8 mouse cellular contexts compared by ENCODE assay signal in genomic region chr19:38253796-38254195, GRCm38 (mm10). TPM values are rescaled to one million over a fixed set of nuclear protein-coding genes. Genes with fewer than 3 reads are reported as not detected.
A peak's percentile ranks its signal among the peaks of the same experiment; 100 is the strongest.
DNase-seq lines count a peak whose midpoint lies in the region; ATAC-seq and TF ChIP-seq lines count a peak whose summit lies in the region.

No protein-coding gene starts in this region.

- no peak overlapping the region for H3K4me3 ChIP-seq in cortical plate, adult 2 months (ENCODE audit: insufficient read depth, low read length)

- DNase-seq in left cerebral cortex, adult 18-20 months (ENCODE audit: low spot score in 2 of 2) = peak; percentile 60 to 65
- no peak for DNase-seq in left cerebral cortex, postnatal 36 days (ENCODE audit: low spot score in 2 of 2)
- peak; percentile 20 to 58 for DNase-seq in CD8-positive naive resting alpha-beta T cell, adult 2 months (ENCODE audit: low read depth in 2 of 2, low spot score in 2 of 2)
- peak; percentile 81 for DNase-seq in ZHBTc4 (ENCODE audit: low read depth, low spot score)
- DNase-seq in kidney, postnatal 36 days = peak; percentile 42 to 77
- peak; percentile 10 to 11 for DNase-seq in thymus, postnatal 36 days

- intact Hi-C loops in left cerebral cortex, postnatal 36 days (cut with DNase I) = loop anchor here (5.0 kb wide), 1 partner anchor 69 kb away; no protein-coding TSS in a partner anchor

- no peak; the same call in 1 of the 2 replicates for ATAC-seq in granulocyte monocyte progenitor cell, adult 5-6 weeks (replicated peaks; ENCODE audit: poor library complexity, severe bottlenecking)

- peaks cover 2% of the 10 kb centered on the region; the same call in 1 of the 2 replicates for H3K4me1 ChIP-seq in cortical plate, adult 2 months (ENCODE audit: control insufficient read depth, insufficient read depth, low read length)

- TF ChIP-seq POLR2A in cortical plate, adult 2 months (IDR thresholded peaks at IDR 0.05; ENCODE audit: extremely low read depth, insufficient read depth, low read length) = no peak

- H3K27ac ChIP-seq in cortical plate, adult 2 months (ENCODE audit: insufficient read depth, low read length) = no peak overlapping the region

- TF ChIP-seq CTCF in cortical plate, adult 2 months (IDR thresholded peaks at IDR 0.05; ENCODE audit: extremely low read depth, insufficient read depth, low read length) = peak; percentile 72

RNA-seq across cellular contexts. Expression of gene Lgi1, which starts 10.5 kb away (rescaled TPM):
- total RNA-seq in left cerebral cortex, adult 18-20 months (2021) = 100 to 1,000 TPM; 130 to 135 TPM
- 100 to 1,000 TPM; 135 to 144 TPM for total RNA-seq in left cerebral cortex, postnatal 36 days (2021)
- 80.9 and 90.5 TPM in 2 replicates for polyA plus RNA-seq in cortical plate, adult 2 months (2012; rRNA removed)
- 2.4 TPM in 1 of 2 replicates, not detected in the other for total RNA-seq in granulocyte monocyte progenitor cell, adult 5-6 weeks (2014; fragmentation: Nextera tagmentation)
- total RNA-seq in granulocyte monocyte progenitor cell, adult 5-6 weeks (2017) = 0.39 TPM in 1 of 2 replicates, not detected in the other

RNA-seq across cellular contexts. Expression of gene Fra10ac1, which starts 29.8 kb away (rescaled TPM):
- total RNA-seq in left cerebral cortex, adult 18-20 months (2021) = 10 to 100 TPM; 13.5 to 13.6 TPM
- 10 to 100 TPM; 12.6 to 16.0 TPM for total RNA-seq in left cerebral cortex, postnatal 36 days (2021)
- polyA plus RNA-seq in cortical plate, adult 2 months (2012; rRNA removed) = 21.4 and 24.9 TPM in 2 replicates
- 23.0 and 36.0 TPM in 2 replicates for total RNA-seq in granulocyte monocyte progenitor cell, adult 5-6 weeks (2014; fragmentation: Nextera tagmentation)
- 41.0 and 45.0 TPM in 2 replicates for total RNA-seq in granulocyte monocyte progenitor cell, adult 5-6 weeks (2017)

Comparison
In these comparisons a context has a peak if more than half of its experiments do, and no peak if none do; other contexts are left out.
1. DNase-seq: peak in left cerebral cortex, adult 18-20 months (2 of 2), CD8-positive naive resting alpha-beta T cell, adult 2 months (2 of 2), ZHBTc4 (single experiment), kidney, postnatal 36 days (2 of 2) and thymus, postnatal 36 days (2 of 2); none in left cerebral cortex, postnatal 36 days (0 of 2).
2. RNA of gene Lgi1, which starts 10.5 kb away (total RNA-seq): 135 to 144 TPM in left cerebral cortex, postnatal 36 days and 130 to 135 TPM in left cerebral cortex, adult 18-20 months; 0.39 to 2.4 TPM in granulocyte monocyte progenitor cell, adult 5-6 weeks; every median in the first group is over 10 times any median in the second.